Mouse (Mus musculus) midbrain, embryonic 10.5 days (tissue): Measurements from ENCODE around the gene A030014E15Rik. TPM values are rescaled to one million over a fixed set of nuclear protein-coding genes. Genes with fewer than 3 reads are reported as not detected.
"Not testable (repeated sequence)": the region's sequence is repeated elsewhere in the genome, so short reads cannot be mapped to it uniquely, and the experiment has no call there.

Experiments
- DNase-seq: peaks from one replicate; pipeline ENCODE4 v3.0.0-alpha.2; 2017; ENCODE audit warnings: low spot score
- H3K27ac ChIP-seq: fragments of 300-500 bp; sonication (generic); replicated peaks from 2 replicates; pipeline ENCODE4 v1.5.1; 2016; ENCODE audit warnings: mild to moderate bottlenecking
- H3K27me3 ChIP-seq: fragments of 300-500 bp; sonication (generic); 2 replicates; pipeline ENCODE4 v1.6.1; 2016; ENCODE audit warnings: low read depth, mild to moderate bottlenecking; ENCODE audit not compliant: poor library complexity, severe bottlenecking
- H3K36me3 ChIP-seq: fragments of 300-500 bp; sonication (generic); 2 replicates; pipeline ENCODE4 v1.6.1; 2016; ENCODE audit warnings: mild to moderate bottlenecking, moderate library complexity
- H3K4me1 ChIP-seq: fragments of 300-500 bp; sonication (generic); 2 replicates; pipeline ENCODE4 v1.6.1; 2016
- H3K4me3 ChIP-seq: fragments of 300-500 bp; sonication (generic); 2 replicates; pipeline ENCODE4 v1.5.1; 2016; ENCODE audit warnings: mild to moderate bottlenecking, moderate library complexity
- H3K9me3 ChIP-seq: fragments of 300-500 bp; sonication (generic); replicated peaks from 2 replicates; pipeline ENCODE4 v1.6.1; 2016; ENCODE audit warnings: mild to moderate bottlenecking
- WGBS: fragments of 180-500 bp; shearing (Covaris S2); methylation state at CpG from one replicate; pipeline ENCODE4 v1.1.7; 2016; 5-methylcytosine and 5-hydroxymethylcytosine counted together
- polyA plus RNA-seq: library from polyadenylated mRNA; unstranded; fragments of >200 nt; fragmentation: Nextera tagmentation; extraction: Ambion mirVana; gene quantifications from 2 replicates; pipeline ENCODE4 v1.2.1, GENCODE M21; 2016

The A030014E15Rik gene
- polyA plus RNA-seq, 1 experiment from 2014 or later: not detected

DNA sequence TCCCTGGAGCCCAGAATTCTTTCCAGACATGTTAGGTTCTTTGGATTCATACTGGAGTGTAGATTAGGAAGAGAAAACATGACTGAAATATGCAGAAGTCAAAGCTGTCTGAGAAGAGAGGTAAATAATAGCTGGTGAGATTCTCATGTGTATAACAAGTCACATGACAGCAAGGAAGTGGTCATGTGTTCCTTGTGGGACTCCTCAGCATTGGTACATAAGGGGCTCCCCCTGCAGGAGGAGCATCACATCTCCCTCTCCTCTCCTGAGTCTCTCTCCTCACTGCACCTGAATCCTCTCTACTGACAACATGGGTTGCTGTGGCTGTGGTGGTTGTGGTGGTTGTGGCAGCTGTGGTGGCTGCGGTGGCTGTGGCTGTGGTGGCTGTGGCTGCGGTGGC, 21.3 kb downstream of the A030014E15Rik start:
- H3K4me3 ChIP-seq, H3K27ac ChIP-seq, H3K9me3 ChIP-seq, DNase-seq, H3K4me1 ChIP-seq, H3K36me3 ChIP-seq, H3K27me3 ChIP-seq: not testable (repeated sequence)
- 100% methylated on average over 2 of the region's 2 CpGs for WGBS

DNA sequence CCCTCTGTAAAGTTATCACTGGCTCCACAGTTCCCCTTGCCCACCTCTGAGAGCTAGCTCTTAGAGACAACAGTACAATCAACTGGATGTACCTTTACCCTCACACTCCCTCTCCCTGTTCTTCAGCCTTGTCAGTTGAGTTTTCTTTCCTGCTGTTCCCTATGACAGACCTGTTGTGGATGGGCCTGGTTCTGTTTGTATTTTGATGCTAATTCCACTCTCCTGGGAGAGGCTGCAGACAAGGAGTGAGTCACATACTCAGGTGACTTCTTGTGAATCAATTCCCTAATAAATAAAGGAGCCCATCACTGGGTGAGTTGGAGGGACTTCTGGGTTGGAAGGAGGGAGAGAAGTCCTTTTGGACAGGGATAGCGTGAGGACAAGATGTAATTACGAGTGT, 23.9 kb downstream of the A030014E15Rik start:
- Histone ChIP-seq H3K9me3 (no peaks in the 10 kb centered on the region), H3K27ac (no peak overlapping the region), H3K27me3 (no peaks in the 10 kb centered on the region), H3K36me3 (no peaks in the 10 kb centered on the region), H3K4me1 (no peaks in the 10 kb centered on the region), H3K4me3 (no peak overlapping the region)
- DNase-seq: no peak
- 91% methylated on average over 2 of the region's 2 CpGs for WGBS

DNA sequence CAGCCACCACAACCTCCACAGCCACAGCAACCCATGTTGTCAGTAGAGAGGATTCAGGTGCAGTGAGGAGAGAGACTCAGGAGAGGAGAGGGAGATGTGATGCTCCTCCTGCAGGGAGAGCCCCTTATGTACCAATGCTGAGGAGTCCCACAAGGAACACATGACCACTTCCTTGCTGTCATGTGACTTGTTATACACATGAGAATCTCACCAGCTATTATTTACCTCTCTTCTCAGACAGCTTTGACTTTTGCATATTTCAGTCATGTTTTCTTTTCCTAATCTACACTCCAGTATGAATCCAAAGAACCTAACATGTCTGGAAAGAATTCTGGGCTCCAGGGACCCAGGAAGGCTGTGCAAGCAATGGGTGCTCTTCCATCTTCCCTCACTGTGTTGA, 31.2 kb downstream of the A030014E15Rik start, which contains the start of gene Gm7544:
Gene Gm7544 (minus strand): TSS at position 101 of the 400 bp plus-strand sequence.
- not testable (repeated sequence) for H3K36me3 ChIP-seq, H3K4me1 ChIP-seq, DNase-seq, H3K9me3 ChIP-seq, H3K4me3 ChIP-seq, H3K27ac ChIP-seq, H3K27me3 ChIP-seq

DNA sequence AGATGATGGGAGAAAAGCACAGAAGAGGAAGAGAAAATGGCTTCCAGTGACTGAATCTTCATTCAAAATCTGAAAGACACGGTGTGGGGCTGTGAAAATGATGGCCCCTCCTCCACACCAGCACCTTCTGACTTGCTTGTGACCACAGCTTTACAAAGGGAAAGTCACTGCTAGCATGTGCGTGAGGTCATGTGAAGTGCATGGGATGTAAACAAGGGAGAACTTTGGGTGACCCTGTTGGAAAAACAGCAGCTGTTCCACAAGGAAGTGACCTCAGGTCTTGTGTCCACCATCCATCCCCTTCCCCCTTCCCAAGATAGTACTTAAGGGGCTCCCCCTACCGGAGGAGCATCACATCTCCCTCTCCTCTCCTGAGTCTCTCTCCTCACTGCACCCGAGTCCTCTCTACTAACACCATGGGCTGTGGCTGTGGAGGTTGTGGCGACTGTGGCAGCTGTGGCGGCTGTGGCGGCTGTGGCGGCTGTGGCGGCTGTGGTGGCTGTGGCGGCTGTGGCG, 35.2 kb downstream of the A030014E15Rik start, which contains the start of gene Gm47955:
Gene Gm47955 (plus strand): TSS at position 417 of the 516 bp plus-strand sequence.
- H3K9me3 ChIP-seq: 0 out of 2 replicates have a peak, but pooled peaks cover 4% of the 10 kb centered on the region
- H3K4me1 ChIP-seq: no peaks in the 10 kb centered on the region
- H3K4me3 ChIP-seq: no peak within 1 kb of the TSS
- no peaks in the 10 kb centered on the region for H3K36me3 ChIP-seq
- DNase-seq: no peak
- no peaks in the 10 kb centered on the region for H3K27me3 ChIP-seq
- no peak within 1 kb of the TSS for H3K27ac ChIP-seq
- 96% methylated on average over 11 of the region's 11 CpGs for WGBS

DNA sequence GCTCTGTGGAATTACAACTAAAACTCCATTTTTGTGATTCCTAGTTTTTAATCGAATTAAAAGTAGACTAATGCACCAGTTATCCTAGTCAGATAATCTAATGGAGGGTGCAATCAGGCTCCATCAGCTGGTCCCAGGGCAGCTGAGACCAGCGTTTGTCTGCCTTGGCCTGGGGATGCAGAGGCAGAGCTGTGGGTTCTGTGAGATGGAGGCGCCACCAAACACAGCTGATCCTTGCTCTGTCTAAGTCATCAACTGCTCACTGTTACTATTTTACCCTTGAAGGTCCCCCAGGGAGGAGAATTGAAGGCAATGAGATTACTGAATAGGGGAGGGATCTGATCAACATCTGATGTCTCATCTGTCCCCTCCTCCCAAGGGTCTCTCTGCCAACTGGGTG, 41.7 kb downstream of the A030014E15Rik start:
- H3K9me3 ChIP-seq: no peaks in the 10 kb centered on the region
- no peaks in the 10 kb centered on the region for H3K36me3 ChIP-seq
- no peaks in the 10 kb centered on the region for H3K27me3 ChIP-seq
- no peak overlapping the region for H3K4me3 ChIP-seq
- no peaks in the 10 kb centered on the region for H3K4me1 ChIP-seq
- 75% methylated on average over 3 of the region's 3 CpGs for WGBS
- DNase-seq: no peak
- H3K27ac ChIP-seq: no peak overlapping the region

DNA sequence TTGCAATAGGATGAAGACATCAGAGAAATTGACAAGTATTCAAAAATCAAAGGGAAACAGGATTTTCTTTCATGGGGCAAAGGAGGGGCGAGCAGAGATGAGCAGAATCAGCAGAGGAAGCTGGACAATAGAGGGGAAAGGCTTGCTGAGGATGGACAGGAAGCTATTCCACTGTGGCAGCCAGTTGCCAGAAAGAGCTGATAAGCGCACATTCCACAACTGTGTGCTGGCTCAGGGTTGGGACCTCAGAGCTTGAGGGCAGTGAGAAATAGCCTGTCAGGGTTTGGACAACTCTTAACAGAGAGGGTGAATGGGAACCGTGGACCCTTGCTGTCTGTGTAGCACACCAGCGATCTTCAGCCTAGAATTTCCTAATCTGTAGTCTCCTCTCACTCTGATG, 47.3 kb downstream of the A030014E15Rik start:
- Histone ChIP-seq H3K27me3 (no peaks in the 10 kb centered on the region), H3K4me1 (peaks cover 9% of the 10 kb centered on the region), H3K36me3 (no peaks in the 10 kb centered on the region), H3K4me3 (no peak overlapping the region), H3K9me3 (no peaks in the 10 kb centered on the region), H3K27ac (no peak overlapping the region)
- no peak for DNase-seq
- WGBS: 66% methylated on average over 4 of the region's 4 CpGs

DNA sequence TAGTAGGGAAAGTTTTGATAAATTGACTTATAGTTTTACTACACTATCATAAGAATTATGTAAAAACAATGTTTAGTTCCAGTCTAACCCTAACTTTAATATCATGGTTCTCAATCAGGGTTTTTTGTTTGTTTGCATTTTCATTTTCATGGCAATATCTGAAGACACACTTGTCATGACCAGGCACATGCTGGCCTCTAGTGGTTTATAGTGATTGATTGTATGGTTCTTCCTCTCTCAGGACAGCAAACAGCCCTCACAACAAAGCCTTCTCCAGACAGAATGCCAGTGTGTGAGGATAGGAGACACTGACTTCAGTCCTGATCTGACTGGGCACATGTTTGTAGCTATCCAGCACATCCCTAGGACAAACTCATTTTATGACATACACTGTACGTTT, 48.5 kb downstream of the A030014E15Rik start:
- Histone ChIP-seq H3K27me3 (no peaks in the 10 kb centered on the region), H3K4me1 (peaks cover 9% of the 10 kb centered on the region)
- WGBS: 87% methylated on average over 1 of the region's 1 CpGs

DNA sequence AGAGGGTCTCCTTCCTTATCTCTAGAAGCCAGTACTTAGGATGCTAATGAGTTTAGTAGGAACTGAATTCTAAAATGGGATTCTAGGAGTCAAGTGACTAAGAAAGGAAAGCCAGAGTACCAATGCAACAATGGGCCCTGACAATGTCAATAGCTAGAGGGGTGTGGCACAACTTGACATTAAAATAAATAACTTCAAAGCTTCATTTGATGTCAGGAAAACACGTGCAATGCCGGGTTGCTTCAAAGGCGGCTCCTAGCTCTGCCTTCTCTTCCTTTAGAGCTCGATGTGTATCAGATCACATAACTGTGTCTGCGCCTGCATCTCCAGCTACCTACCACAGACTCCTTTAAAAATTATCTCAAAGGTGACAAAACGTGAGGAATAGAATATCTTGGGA, 49.2 kb downstream of the A030014E15Rik start:
- 81% methylated on average over 6 of the region's 6 CpGs for WGBS
- H3K27me3 ChIP-seq: no peaks in the 10 kb centered on the region
- H3K4me3 ChIP-seq: no peak overlapping the region
- no peaks in the 10 kb centered on the region for H3K9me3 ChIP-seq
- no peak overlapping the region for H3K27ac ChIP-seq
- no peak for DNase-seq
- no peaks in the 10 kb centered on the region for H3K36me3 ChIP-seq
- H3K4me1 ChIP-seq: peaks cover 9% of the 10 kb centered on the region

More for the DNA sequence above, 48.5 kb downstream of the A030014E15Rik start:
- no peak for DNase-seq
- Histone ChIP-seq H3K9me3 (no peaks in the 10 kb centered on the region), H3K4me3 (no peak overlapping the region), H3K27ac (no peak overlapping the region), H3K36me3 (no peaks in the 10 kb centered on the region)

DNA sequence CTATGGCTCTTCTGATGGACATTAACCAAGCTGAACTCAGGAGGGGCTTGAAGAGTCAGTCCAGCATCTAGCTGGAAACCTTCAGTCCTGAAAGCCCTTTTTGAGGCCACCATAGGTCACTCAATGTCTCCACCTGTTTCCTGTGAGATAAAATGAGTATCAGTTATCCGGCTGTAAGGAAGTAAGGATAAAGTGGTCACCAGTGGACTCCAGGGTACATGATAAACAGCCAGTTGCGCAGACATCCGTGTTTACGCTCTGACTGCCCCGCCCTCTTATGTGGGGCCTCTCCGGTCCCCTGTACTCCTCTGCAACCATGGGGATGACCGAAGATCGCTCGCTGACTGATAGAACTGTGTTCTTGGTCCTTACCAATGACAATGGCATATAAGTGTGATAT, 49.6 kb downstream of the A030014E15Rik start:
- Histone ChIP-seq H3K27me3 (no peaks in the 10 kb centered on the region), H3K36me3 (no peaks in the 10 kb centered on the region), H3K9me3 (no peaks in the 10 kb centered on the region), H3K4me1 (peaks cover 9% of the 10 kb centered on the region), H3K4me3 (no peak overlapping the region), H3K27ac (no peak overlapping the region)
- no peak for DNase-seq
- 93% methylated on average over 9 of the region's 9 CpGs for WGBS

Other genes starting within 250 kb of the A030014E15Rik start
- gene Mff, start 200.0 kb upstream of the A030014E15Rik start, polyA plus RNA-seq: 232 and 249 TPM in 2 replicates
- gene Tm4sf20, start 156.5 kb upstream of the A030014E15Rik start, polyA plus RNA-seq: not detected in 2 replicates
- not detected in 2 replicates for gene Gm47791, start 153.7 kb upstream of the A030014E15Rik start, polyA plus RNA-seq
- 32.0 and 33.5 TPM in 2 replicates for gene Agfg1, start 85.4 kb upstream of the A030014E15Rik start, polyA plus RNA-seq
- gene A030005L19Rik, start 11.6 kb upstream of the A030014E15Rik start, polyA plus RNA-seq: 0.17 and 0.44 TPM in 2 replicates
- not detected in 2 replicates for gene Gm6217, start 6.5 kb downstream of the A030014E15Rik start, polyA plus RNA-seq
- gene A030003K21Rik, start 18.5 kb downstream of the A030014E15Rik start, polyA plus RNA-seq: not detected in 2 replicates
- not detected in 2 replicates for gene Gm7544, start 31.1 kb downstream of the A030014E15Rik start, polyA plus RNA-seq
- gene Gm47955, start 35.4 kb downstream of the A030014E15Rik start, polyA plus RNA-seq: not detected in 2 replicates
- not detected in 2 replicates for gene Gm47959, start 75.6 kb downstream of the A030014E15Rik start, polyA plus RNA-seq
- 0.31 and 0.48 TPM in 2 replicates for gene Slc19a3, start 113.5 kb downstream of the A030014E15Rik start, polyA plus RNA-seq
- not detected in 2 replicates for gene Krtap28-10, start 117.6 kb downstream of the A030014E15Rik start, polyA plus RNA-seq
- not detected in 2 replicates for gene Gm47969, start 120.0 kb downstream of the A030014E15Rik start, polyA plus RNA-seq
- gene A030005K14Rik, start 134.5 kb downstream of the A030014E15Rik start, polyA plus RNA-seq: not detected in 2 replicates
- gene Krtap28-13, start 136.0 kb downstream of the A030014E15Rik start, polyA plus RNA-seq: not detected in 2 replicates
- gene Ccl20, start 191.8 kb downstream of the A030014E15Rik start, polyA plus RNA-seq: not detected in 2 replicates
- gene Daw1, start 234.8 kb downstream of the A030014E15Rik start, polyA plus RNA-seq: 0.11 and 0.21 TPM in 2 replicates